Mouse (Mus musculus): ENCODE data around the gene Clcnkb. TPM values are rescaled to one million over a fixed set of nuclear protein-coding genes. Genes with fewer than 3 reads are reported as not detected.
A peak's percentile ranks its signal among the peaks of the same experiment; 100 is the strongest.

Gene Clcnkb
- not detected in 2 replicates for polyA plus RNA-seq (2014; fragmentation: Nextera tagmentation; extraction: Ambion mirVana)

- H3K36me3 ChIP-seq (ENCODE audit: control insufficient read depth, insufficient read depth, low read length) = no peaks in the 10 kb centered on the region
- H3K4me2 ChIP-seq (ENCODE audit: low read depth, low read length, severe bottlenecking) = no peak within 1 kb of the TSS
- H3K27me3 ChIP-seq (ENCODE audit: control insufficient read depth, insufficient read depth, low read length) = no peaks in the 10 kb centered on the region
- DNase-seq (ENCODE audit: low spot score) = no peak
- H3K4me3 ChIP-seq (ENCODE audit: low read depth, low read length) = no peak within 1 kb of the TSS
- no peak within 1 kb of the TSS for H3K9ac ChIP-seq (ENCODE audit: low read length)
- no peak within 1 kb of the TSS for H3K27ac ChIP-seq (ENCODE audit: low read depth, low read length)
- no peaks in the 10 kb centered on the region for H3K9me3 ChIP-seq (ENCODE audit: control insufficient read depth, low read length)
- no peaks in the 10 kb centered on the region for H3K4me1 ChIP-seq (replicated peaks; ENCODE audit: control insufficient read depth, insufficient read depth, low read length)
- no peak for ATAC-seq (replicated peaks; ENCODE audit: low FRiP score)
- 69% methylated on average over 7 of the region's 7 CpGs for WGBS
Observed at GRCm38 (mm10) chr4:141415924-141416323, at the start of gene Clcnkb. Gene Clcnkb (minus strand): TSS chr4:141416014.

- Histone ChIP-seq H3K9me3 (ENCODE audit: control insufficient read depth, low read length) (no peaks in the 10 kb centered on the region), H3K27ac (ENCODE audit: low read depth, low read length) (no peak overlapping the region), H3K4me2 (ENCODE audit: low read depth, low read length, severe bottlenecking) (no peak overlapping the region), H3K36me3 (ENCODE audit: control insufficient read depth, insufficient read depth, low read length) (peaks cover 17% of the 10 kb centered on the region), H3K9ac (ENCODE audit: low read length) (no peak overlapping the region), H3K27me3 (ENCODE audit: control insufficient read depth, insufficient read depth, low read length) (no peaks in the 10 kb centered on the region), H3K4me1 (replicated peaks; ENCODE audit: control insufficient read depth, insufficient read depth, low read length) (no peaks in the 10 kb centered on the region), H3K4me3 (ENCODE audit: low read depth, low read length) (no peak overlapping the region)
- WGBS = 78% methylated on average over 16 of the region's 16 CpGs
- ATAC-seq (replicated peaks; ENCODE audit: low FRiP score) (no peak), DNase-seq (ENCODE audit: low spot score) (no peak)
Observed at GRCm38 (mm10) chr4:141464722-141465121, 48.9 kb upstream of the Clcnkb start.

DNA sequence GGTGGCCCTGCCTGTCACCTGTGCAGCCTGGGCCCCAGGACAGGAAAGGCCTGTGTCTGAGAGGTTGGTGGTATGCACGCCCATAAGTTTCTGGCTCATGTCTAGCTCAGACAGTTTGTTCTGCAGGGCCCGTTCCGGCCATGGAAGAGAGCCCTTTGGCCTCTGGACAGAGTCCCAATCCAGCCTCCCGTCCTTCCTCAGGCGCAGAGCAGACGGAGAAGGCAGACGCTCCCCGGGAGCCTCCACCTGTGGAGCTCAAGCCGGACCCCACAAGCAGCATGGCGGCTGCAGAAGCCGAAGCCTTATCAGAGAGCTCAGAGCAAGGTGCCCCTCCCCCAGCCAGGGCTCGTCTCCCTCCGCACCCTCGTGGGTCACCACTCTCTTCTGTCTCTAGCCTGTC, 47.7 kb upstream of the Clcnkb start:
- WGBS = 87% methylated on average over 14 of the region's 14 CpGs
- H3K27me3 ChIP-seq (ENCODE audit: control insufficient read depth, insufficient read depth, low read length) = no peaks in the 10 kb centered on the region
- no peak overlapping the region for H3K9ac ChIP-seq (ENCODE audit: low read length)
- H3K27ac ChIP-seq (ENCODE audit: low read depth, low read length) = no peak overlapping the region
- no peak for DNase-seq (ENCODE audit: low spot score)
- H3K36me3 ChIP-seq (ENCODE audit: control insufficient read depth, insufficient read depth, low read length) = peaks cover 15% of the 10 kb centered on the region
- ATAC-seq (replicated peaks; ENCODE audit: low FRiP score) = no peak
- H3K4me1 ChIP-seq (replicated peaks; ENCODE audit: control insufficient read depth, insufficient read depth, low read length) = peaks cover 4% of the 10 kb centered on the region; the same call in 1 of the 2 replicates
- H3K4me2 ChIP-seq (ENCODE audit: low read depth, low read length, severe bottlenecking) = no peak overlapping the region
- H3K9me3 ChIP-seq (ENCODE audit: control insufficient read depth, low read length) = no peaks in the 10 kb centered on the region
- no peak overlapping the region for H3K4me3 ChIP-seq (ENCODE audit: low read depth, low read length)

- H3K9ac ChIP-seq (ENCODE audit: low read length) = no peak overlapping the region
- no peak overlapping the region for H3K4me3 ChIP-seq (ENCODE audit: low read depth, low read length)
- 89% methylated on average over 12 of the region's 12 CpGs for WGBS
- no peak for ATAC-seq (replicated peaks; ENCODE audit: low FRiP score)
- no peak overlapping the region for H3K27ac ChIP-seq (ENCODE audit: low read depth, low read length)
- H3K9me3 ChIP-seq (ENCODE audit: control insufficient read depth, low read length) = no peaks in the 10 kb centered on the region
- H3K4me1 ChIP-seq (replicated peaks; ENCODE audit: control insufficient read depth, insufficient read depth, low read length) = peaks cover 8% of the 10 kb centered on the region; the same call in 1 of the 2 replicates
- no peaks in the 10 kb centered on the region for H3K27me3 ChIP-seq (ENCODE audit: control insufficient read depth, insufficient read depth, low read length)
- DNase-seq (ENCODE audit: low spot score) = no peak
- H3K36me3 ChIP-seq (ENCODE audit: control insufficient read depth, insufficient read depth, low read length) = peaks cover 15% of the 10 kb centered on the region
- no peak overlapping the region for H3K4me2 ChIP-seq (ENCODE audit: low read depth, low read length, severe bottlenecking)
Observed at GRCm38 (mm10) chr4:141461576-141461975, 45.8 kb upstream of the Clcnkb start.

- peaks cover 8% of the 10 kb centered on the region; the same call in 1 of the 2 replicates for H3K4me1 ChIP-seq (replicated peaks; ENCODE audit: control insufficient read depth, insufficient read depth, low read length)
- 52% methylated on average over 12 of the region's 12 CpGs for WGBS
- no peak overlapping the region for H3K9ac ChIP-seq (ENCODE audit: low read length)
- no peaks in the 10 kb centered on the region for H3K27me3 ChIP-seq (ENCODE audit: control insufficient read depth, insufficient read depth, low read length)
- no peak overlapping the region for H3K4me3 ChIP-seq (ENCODE audit: low read depth, low read length)
- H3K36me3 ChIP-seq (ENCODE audit: control insufficient read depth, insufficient read depth, low read length) = peaks cover 15% of the 10 kb centered on the region
- DNase-seq (ENCODE audit: low spot score) (no peak), ATAC-seq (replicated peaks; ENCODE audit: low FRiP score) (no peak)
- no peaks in the 10 kb centered on the region for H3K9me3 ChIP-seq (ENCODE audit: control insufficient read depth, low read length)
- no peak overlapping the region for H3K4me2 ChIP-seq (ENCODE audit: low read depth, low read length, severe bottlenecking)
- no peak overlapping the region for H3K27ac ChIP-seq (ENCODE audit: low read depth, low read length)
Observed at GRCm38 (mm10) chr4:141461088-141461487, 45.3 kb upstream of the Clcnkb start.

DNA sequence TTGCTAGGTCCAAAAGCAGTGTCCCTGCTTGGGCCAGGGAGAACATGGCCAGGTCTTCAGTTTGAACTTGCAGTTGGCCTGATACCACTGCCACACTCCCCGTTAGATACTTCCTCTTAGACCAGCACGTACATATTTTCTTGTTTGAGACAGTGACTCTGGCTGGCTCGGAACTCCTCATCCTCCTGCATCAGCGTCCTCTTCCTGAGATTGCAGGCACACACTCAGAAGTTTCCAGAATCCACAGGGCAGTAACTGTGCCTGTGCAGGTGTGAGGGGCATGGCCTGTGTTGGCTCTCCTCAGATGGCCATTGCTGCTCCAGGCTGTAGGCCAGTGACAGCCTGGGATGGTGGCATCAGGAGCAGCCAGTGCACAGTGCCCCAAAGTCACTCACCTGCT, 44.7 kb upstream of the Clcnkb start:
- Histone ChIP-seq H3K4me1 (replicated peaks; ENCODE audit: control insufficient read depth, insufficient read depth, low read length) (peaks cover 8% of the 10 kb centered on the region; the same call in 1 of the 2 replicates), H3K27ac (ENCODE audit: low read depth, low read length) (no peak overlapping the region), H3K9ac (ENCODE audit: low read length) (no peak overlapping the region), H3K27me3 (ENCODE audit: control insufficient read depth, insufficient read depth, low read length) (no peaks in the 10 kb centered on the region), H3K9me3 (ENCODE audit: control insufficient read depth, low read length) (no peaks in the 10 kb centered on the region), H3K4me2 (ENCODE audit: low read depth, low read length, severe bottlenecking) (no peak overlapping the region), H3K4me3 (ENCODE audit: low read depth, low read length) (no peak overlapping the region), H3K36me3 (ENCODE audit: control insufficient read depth, insufficient read depth, low read length) (peaks cover 13% of the 10 kb centered on the region)
- 91% methylated on average over 4 of the region's 4 CpGs for WGBS
- ATAC-seq (replicated peaks; ENCODE audit: low FRiP score) = no peak
- DNase-seq (ENCODE audit: low spot score) = no peak

GRCm38 (mm10) chr4:141459766-141460165, 44.0 kb upstream of the Clcnkb start:
- ATAC-seq (replicated peaks; ENCODE audit: low FRiP score) (no peak), DNase-seq (ENCODE audit: low spot score) (no peak)
- H3K27me3 ChIP-seq (ENCODE audit: control insufficient read depth, insufficient read depth, low read length) = no peaks in the 10 kb centered on the region
- no peak overlapping the region for H3K4me2 ChIP-seq (ENCODE audit: low read depth, low read length, severe bottlenecking)
- H3K27ac ChIP-seq (ENCODE audit: low read depth, low read length) = no peak overlapping the region
- no peaks in the 10 kb centered on the region for H3K9me3 ChIP-seq (ENCODE audit: control insufficient read depth, low read length)
- H3K9ac ChIP-seq (ENCODE audit: low read length) = no peak overlapping the region
- no peak overlapping the region for H3K4me3 ChIP-seq (ENCODE audit: low read depth, low read length)
- 91% methylated on average over 9 of the region's 9 CpGs for WGBS
- peaks cover 7% of the 10 kb centered on the region for H3K36me3 ChIP-seq (ENCODE audit: control insufficient read depth, insufficient read depth, low read length)
- peaks cover 8% of the 10 kb centered on the region; the same call in 1 of the 2 replicates for H3K4me1 ChIP-seq (replicated peaks; ENCODE audit: control insufficient read depth, insufficient read depth, low read length)

DNA sequence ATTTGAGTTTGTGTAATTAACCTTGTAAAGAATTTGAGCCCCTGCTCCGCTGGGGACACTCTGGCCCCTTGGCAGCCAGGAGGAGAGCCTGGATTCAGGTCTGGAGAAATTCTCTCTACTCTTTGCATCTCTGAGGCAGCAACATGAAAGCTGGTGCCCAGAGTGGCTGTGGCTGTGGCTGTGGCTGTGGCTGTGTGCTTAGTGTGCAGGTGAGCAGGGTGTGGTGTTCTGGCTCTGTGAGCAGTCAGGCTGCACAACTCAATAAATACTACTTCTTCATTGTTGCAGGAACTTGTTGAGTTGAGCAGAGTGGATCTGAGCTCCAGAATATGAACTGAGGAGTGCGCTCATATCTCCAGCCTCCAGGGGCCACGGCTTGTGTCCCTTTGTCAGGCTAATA, 43.1 kb upstream of the Clcnkb start:
- no peaks in the 10 kb centered on the region for H3K27me3 ChIP-seq (ENCODE audit: control insufficient read depth, insufficient read depth, low read length)
- 58% methylated on average over 3 of the region's 3 CpGs for WGBS
- DNase-seq (ENCODE audit: low spot score) (no peak), ATAC-seq (replicated peaks; ENCODE audit: low FRiP score) (no peak)
- H3K4me2 ChIP-seq (ENCODE audit: low read depth, low read length, severe bottlenecking) = no peak overlapping the region
- H3K9me3 ChIP-seq (ENCODE audit: control insufficient read depth, low read length) = no peaks in the 10 kb centered on the region
- peaks cover 8% of the 10 kb centered on the region; the same call in 1 of the 2 replicates for H3K4me1 ChIP-seq (replicated peaks; ENCODE audit: control insufficient read depth, insufficient read depth, low read length)
- H3K27ac ChIP-seq (ENCODE audit: low read depth, low read length) = 0 out of 2 replicates have a peak overlapping the region, but pooled peaks have one; percentile 4
- no peak overlapping the region for H3K4me3 ChIP-seq (ENCODE audit: low read depth, low read length)
- no peak overlapping the region for H3K9ac ChIP-seq (ENCODE audit: low read length)
- H3K36me3 ChIP-seq (ENCODE audit: control insufficient read depth, insufficient read depth, low read length) = no peaks in the 10 kb centered on the region

GRCm38 (mm10) chr4:141458236-141458635, 42.4 kb upstream of the Clcnkb start:
- Histone ChIP-seq H3K27me3 (ENCODE audit: control insufficient read depth, insufficient read depth, low read length) (no peaks in the 10 kb centered on the region), H3K27ac (ENCODE audit: low read depth, low read length) (peak overlapping the region; percentile 4; the same call in 1 of the 2 replicates), H3K4me1 (replicated peaks; ENCODE audit: control insufficient read depth, insufficient read depth, low read length) (peaks cover 8% of the 10 kb centered on the region; the same call in 1 of the 2 replicates), H3K9me3 (ENCODE audit: control insufficient read depth, low read length) (no peaks in the 10 kb centered on the region), H3K9ac (ENCODE audit: low read length) (no peak overlapping the region), H3K4me3 (ENCODE audit: low read depth, low read length) (no peak overlapping the region), H3K36me3 (ENCODE audit: control insufficient read depth, insufficient read depth, low read length) (no peaks in the 10 kb centered on the region), H3K4me2 (ENCODE audit: low read depth, low read length, severe bottlenecking) (no peak overlapping the region)
- WGBS = 13% methylated on average over 7 of the region's 7 CpGs
- DNase-seq (ENCODE audit: low spot score) (no peak), ATAC-seq (replicated peaks; ENCODE audit: low FRiP score) (no peak; the same call in 1 of the 2 replicates)

Measured in forebrain, embryonic 11.5 days (tissue).